Mouse (Mus musculus): ENCODE results near the gene Hp1bp3. TPM values are rescaled to one million over a fixed set of nuclear protein-coding genes. Genes with fewer than 3 reads are reported as not detected.

The Hp1bp3 gene
- polyA plus RNA-seq (2014; fragmentation: Nextera tagmentation; extraction: Ambion mirVana): 105 and 107 TPM in 2 replicates

- Histone ChIP-seq H3K36me3 (ENCODE audit: control insufficient read depth, insufficient read depth, low read length) (no peaks in the 10 kb centered on the region), H3K4me1 (ENCODE audit: control insufficient read depth, insufficient read depth, low read length) (peaks cover 27% of the 10 kb centered on the region), H3K4me3 (ENCODE audit: low read depth, low read length) (peak within 1 kb of the TSS; percentile 99), H3K9ac (ENCODE audit: low read depth, low read length) (peak within 1 kb of the TSS; percentile 99), H3K4me2 (peak within 1 kb of the TSS; percentile 87), H3K9me3 (replicated peaks; ENCODE audit: control insufficient read depth, low read length) (no peaks in the 10 kb centered on the region), H3K27me3 (ENCODE audit: control insufficient read depth, insufficient read depth, low read length) (no peaks in the 10 kb centered on the region), H3K27ac (ENCODE audit: low read depth, low read length) (peak within 1 kb of the TSS; percentile 95)
- ATAC-seq (replicated peaks; ENCODE audit: insufficient number of reproducible peaks, low FRiP score, low TSS enrichment): peak; percentile 71
- under 1% methylated on average over 60 of the region's 84 CpGs for WGBS (ENCODE audit: insufficient replicate concordance)
Observed at GRCm38 (mm10) chr4:138216200-138216890, at the start of gene Hp1bp3. Hp1bp3 (plus strand) TSS chr4:138216296.

GRCm38 (mm10) chr4:138166519-138166918, 49.6 kb upstream of the Hp1bp3 start:
- H3K9me3 ChIP-seq (replicated peaks; ENCODE audit: control insufficient read depth, low read length): no peaks in the 10 kb centered on the region
- 93% methylated on average over 10 of the region's 10 CpGs for WGBS (ENCODE audit: insufficient replicate concordance)
- H3K27me3 ChIP-seq (ENCODE audit: control insufficient read depth, insufficient read depth, low read length): no peaks in the 10 kb centered on the region
- no peak overlapping the region for H3K9ac ChIP-seq (ENCODE audit: low read depth, low read length)
- H3K4me2 ChIP-seq: no peak overlapping the region
- ATAC-seq (replicated peaks; ENCODE audit: insufficient number of reproducible peaks, low FRiP score, low TSS enrichment): no peak
- H3K4me3 ChIP-seq (ENCODE audit: low read depth, low read length): no peak overlapping the region
- H3K36me3 ChIP-seq (ENCODE audit: control insufficient read depth, insufficient read depth, low read length): peaks cover 27% of the 10 kb centered on the region
- peaks cover 17% of the 10 kb centered on the region for H3K4me1 ChIP-seq (ENCODE audit: control insufficient read depth, insufficient read depth, low read length)
- H3K27ac ChIP-seq (ENCODE audit: low read depth, low read length): no peak overlapping the region

- no peaks in the 10 kb centered on the region for H3K9me3 ChIP-seq (replicated peaks; ENCODE audit: control insufficient read depth, low read length)
- H3K9ac ChIP-seq (ENCODE audit: low read depth, low read length): no peak overlapping the region
- H3K4me3 ChIP-seq (ENCODE audit: low read depth, low read length): no peak overlapping the region
- peaks cover 14% of the 10 kb centered on the region for H3K4me1 ChIP-seq (ENCODE audit: control insufficient read depth, insufficient read depth, low read length)
- WGBS (ENCODE audit: insufficient replicate concordance): 82% methylated on average over 3 of the region's 3 CpGs
- ATAC-seq (replicated peaks; ENCODE audit: insufficient number of reproducible peaks, low FRiP score, low TSS enrichment): no peak
- peaks cover 36% of the 10 kb centered on the region for H3K36me3 ChIP-seq (ENCODE audit: control insufficient read depth, insufficient read depth, low read length)
- no peak overlapping the region for H3K27ac ChIP-seq (ENCODE audit: low read depth, low read length)
- H3K27me3 ChIP-seq (ENCODE audit: control insufficient read depth, insufficient read depth, low read length): no peaks in the 10 kb centered on the region
- no peak overlapping the region for H3K4me2 ChIP-seq
Observed at GRCm38 (mm10) chr4:138168162-138168561, 47.9 kb upstream of the Hp1bp3 start.

GRCm38 (mm10) chr4:138169420-138169819, 46.7 kb upstream of the Hp1bp3 start:
- WGBS (ENCODE audit: insufficient replicate concordance): 86% methylated on average over 4 of the region's 4 CpGs

GRCm38 (mm10) chr4:138172686-138173085, 43.4 kb upstream of the Hp1bp3 start:
- WGBS (ENCODE audit: insufficient replicate concordance): 88% methylated on average over 4 of the region's 4 CpGs
- Histone ChIP-seq H3K4me1 (ENCODE audit: control insufficient read depth, insufficient read depth, low read length) (no peaks in the 10 kb centered on the region), H3K9me3 (replicated peaks; ENCODE audit: control insufficient read depth, low read length) (no peaks in the 10 kb centered on the region), H3K36me3 (ENCODE audit: control insufficient read depth, insufficient read depth, low read length) (peaks cover 34% of the 10 kb centered on the region), H3K27me3 (ENCODE audit: control insufficient read depth, insufficient read depth, low read length) (no peaks in the 10 kb centered on the region), H3K4me3 (ENCODE audit: low read depth, low read length) (no peak overlapping the region), H3K27ac (ENCODE audit: low read depth, low read length) (no peak overlapping the region), H3K4me2 (no peak overlapping the region), H3K9ac (ENCODE audit: low read depth, low read length) (no peak overlapping the region)
- ATAC-seq (replicated peaks; ENCODE audit: insufficient number of reproducible peaks, low FRiP score, low TSS enrichment): no peak

More at GRCm38 (mm10) chr4:138169420-138169819, 46.7 kb upstream of the Hp1bp3 start:
- Histone ChIP-seq H3K36me3 (ENCODE audit: control insufficient read depth, insufficient read depth, low read length) (peaks cover 36% of the 10 kb centered on the region), H3K4me3 (ENCODE audit: low read depth, low read length) (no peak overlapping the region), H3K4me2 (no peak overlapping the region), H3K9me3 (replicated peaks; ENCODE audit: control insufficient read depth, low read length) (no peaks in the 10 kb centered on the region), H3K4me1 (ENCODE audit: control insufficient read depth, insufficient read depth, low read length) (0 out of 2 replicates have a peak, but pooled peaks cover 3% of the 10 kb centered on the region), H3K9ac (ENCODE audit: low read depth, low read length) (no peak overlapping the region), H3K27ac (ENCODE audit: low read depth, low read length) (no peak overlapping the region), H3K27me3 (ENCODE audit: control insufficient read depth, insufficient read depth, low read length) (no peaks in the 10 kb centered on the region)
- no peak for ATAC-seq (replicated peaks; ENCODE audit: insufficient number of reproducible peaks, low FRiP score, low TSS enrichment)

GRCm38 (mm10) chr4:138179391-138179790, 36.7 kb upstream of the Hp1bp3 start:
- Histone ChIP-seq H3K9ac (ENCODE audit: low read depth, low read length) (no peak overlapping the region), H3K36me3 (ENCODE audit: control insufficient read depth, insufficient read depth, low read length) (peaks cover 38% of the 10 kb centered on the region)
- WGBS (ENCODE audit: insufficient replicate concordance): 94% methylated on average over 5 of the region's 5 CpGs

GRCm38 (mm10) chr4:138180719-138181118, 35.4 kb upstream of the Hp1bp3 start:
- no peak for ATAC-seq (replicated peaks; ENCODE audit: insufficient number of reproducible peaks, low FRiP score, low TSS enrichment)
- peaks cover 33% of the 10 kb centered on the region for H3K36me3 ChIP-seq (ENCODE audit: control insufficient read depth, insufficient read depth, low read length)
- WGBS (ENCODE audit: insufficient replicate concordance): 91% methylated on average over 4 of the region's 4 CpGs

More at GRCm38 (mm10) chr4:138179391-138179790, 36.7 kb upstream of the Hp1bp3 start:
- Histone ChIP-seq H3K9me3 (replicated peaks; ENCODE audit: control insufficient read depth, low read length) (no peaks in the 10 kb centered on the region), H3K27me3 (ENCODE audit: control insufficient read depth, insufficient read depth, low read length) (no peaks in the 10 kb centered on the region), H3K4me3 (ENCODE audit: low read depth, low read length) (no peak overlapping the region), H3K4me2 (no peak overlapping the region), H3K27ac (ENCODE audit: low read depth, low read length) (no peak overlapping the region), H3K4me1 (ENCODE audit: control insufficient read depth, insufficient read depth, low read length) (no peaks in the 10 kb centered on the region)
- ATAC-seq (replicated peaks; ENCODE audit: insufficient number of reproducible peaks, low FRiP score, low TSS enrichment): no peak

GRCm38 (mm10) chr4:138184056-138184455, 32.0 kb upstream of the Hp1bp3 start:
- H3K27me3 ChIP-seq (ENCODE audit: control insufficient read depth, insufficient read depth, low read length): no peaks in the 10 kb centered on the region
- 85% methylated on average over 5 of the region's 5 CpGs for WGBS (ENCODE audit: insufficient replicate concordance)
- H3K4me2 ChIP-seq: no peak overlapping the region
- H3K4me3 ChIP-seq (ENCODE audit: low read depth, low read length): no peak overlapping the region
- H3K9me3 ChIP-seq (replicated peaks; ENCODE audit: control insufficient read depth, low read length): no peaks in the 10 kb centered on the region
- no peak for ATAC-seq (replicated peaks; ENCODE audit: insufficient number of reproducible peaks, low FRiP score, low TSS enrichment)
- H3K36me3 ChIP-seq (ENCODE audit: control insufficient read depth, insufficient read depth, low read length): peaks cover 23% of the 10 kb centered on the region
- no peak overlapping the region for H3K9ac ChIP-seq (ENCODE audit: low read depth, low read length)
- H3K4me1 ChIP-seq (ENCODE audit: control insufficient read depth, insufficient read depth, low read length): peaks cover 6% of the 10 kb centered on the region
- H3K27ac ChIP-seq (ENCODE audit: low read depth, low read length): no peak overlapping the region

More at GRCm38 (mm10) chr4:138180719-138181118, 35.4 kb upstream of the Hp1bp3 start:
- no peaks in the 10 kb centered on the region for H3K4me1 ChIP-seq (ENCODE audit: control insufficient read depth, insufficient read depth, low read length)
- no peaks in the 10 kb centered on the region for H3K27me3 ChIP-seq (ENCODE audit: control insufficient read depth, insufficient read depth, low read length)
- H3K4me3 ChIP-seq (ENCODE audit: low read depth, low read length): no peak overlapping the region
- no peak overlapping the region for H3K27ac ChIP-seq (ENCODE audit: low read depth, low read length)
- no peak overlapping the region for H3K4me2 ChIP-seq
- H3K9ac ChIP-seq (ENCODE audit: low read depth, low read length): no peak overlapping the region
- no peaks in the 10 kb centered on the region for H3K9me3 ChIP-seq (replicated peaks; ENCODE audit: control insufficient read depth, low read length)

GRCm38 (mm10) chr4:138184573-138184981, 31.5 kb upstream of the Hp1bp3 start:
- WGBS (ENCODE audit: insufficient replicate concordance): 78% methylated on average over 5 of the region's 5 CpGs
- no peak for ATAC-seq (replicated peaks; ENCODE audit: insufficient number of reproducible peaks, low FRiP score, low TSS enrichment)
- peaks cover 6% of the 10 kb centered on the region for H3K4me1 ChIP-seq (ENCODE audit: control insufficient read depth, insufficient read depth, low read length)
- no peak overlapping the region for H3K27ac ChIP-seq (ENCODE audit: low read depth, low read length)
- no peak overlapping the region for H3K4me3 ChIP-seq (ENCODE audit: low read depth, low read length)
- H3K9ac ChIP-seq (ENCODE audit: low read depth, low read length): no peak overlapping the region
- H3K27me3 ChIP-seq (ENCODE audit: control insufficient read depth, insufficient read depth, low read length): no peaks in the 10 kb centered on the region
- no peaks in the 10 kb centered on the region for H3K9me3 ChIP-seq (replicated peaks; ENCODE audit: control insufficient read depth, low read length)
- peaks cover 23% of the 10 kb centered on the region for H3K36me3 ChIP-seq (ENCODE audit: control insufficient read depth, insufficient read depth, low read length)
- no peak overlapping the region for H3K4me2 ChIP-seq

All from heart, embryonic 11.5 days (tissue).